Mouse (Mus musculus) spleen, adult 2 months (tissue): ENCODE data around the gene Zfhx3.

Experiments used
- CTCF ChIP-seq: fragments of 200-500 bp; IDR thresholded peaks from 2 replicates; pipeline ENCODE4 v1.5.1; 2011; ENCODE audit warnings: mild to moderate bottlenecking, inconsistent platforms; ENCODE audit not compliant: insufficient read depth, insufficient read length, insufficient replicate concordance; ENCODE audit errors: extremely low read depth
- POLR2A ChIP-seq: fragments of 200-500 bp; IDR thresholded peaks from 2 replicates; pipeline ENCODE4 v1.6.1; 2011; ENCODE audit warnings: low read depth, low read length, inconsistent platforms

GRCm38 (mm10) chr8:107942752-107943510 lies 487 bp downstream of the Zfhx3 start:
- TF ChIP-seq CTCF (no peak), POLR2A (no peak)
